Mouse (Mus musculus) bone marrow macrophage, adult 2 months (primary cell): ENCODE data around the gene Wdfy4.

Experiments
- CTCF ChIP-seq: IDR thresholded peaks from 2 replicates; pipeline ENCODE4 v1.5.1; 2012; ENCODE audit warnings: low read depth, mild to moderate bottlenecking, low read length, moderate library complexity
- POLR2A ChIP-seq: IDR thresholded peaks from 2 replicates; pipeline ENCODE4 v1.6.1; 2012; ENCODE audit warnings: mild to moderate bottlenecking, low read depth, low read length, borderline replicate concordance

DNA sequence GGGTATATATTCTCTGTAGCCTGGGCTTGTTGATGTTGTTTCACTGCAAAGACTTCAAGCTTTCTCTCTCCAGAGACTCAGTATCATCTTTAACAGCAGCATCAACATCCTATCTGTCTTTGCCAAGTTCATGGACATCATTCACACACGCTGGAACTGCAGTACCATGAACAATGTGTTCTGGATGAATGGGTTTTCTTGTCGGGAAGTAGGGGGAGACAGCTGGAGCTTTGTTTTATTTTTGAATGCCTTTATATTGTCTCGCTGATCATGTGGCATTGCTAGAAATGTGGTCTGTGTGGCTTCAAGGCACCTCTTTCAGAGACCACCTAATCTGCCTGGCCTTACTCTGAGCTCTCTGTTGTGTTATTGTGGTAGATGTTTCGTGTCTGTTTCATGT lies 1.9 kb upstream of the Wdfy4 start:
- TF ChIP-seq CTCF (no peak), POLR2A (no peak)
